19 mouse cellular contexts compared by ENCODE assay signal in the genomic region with DNA sequence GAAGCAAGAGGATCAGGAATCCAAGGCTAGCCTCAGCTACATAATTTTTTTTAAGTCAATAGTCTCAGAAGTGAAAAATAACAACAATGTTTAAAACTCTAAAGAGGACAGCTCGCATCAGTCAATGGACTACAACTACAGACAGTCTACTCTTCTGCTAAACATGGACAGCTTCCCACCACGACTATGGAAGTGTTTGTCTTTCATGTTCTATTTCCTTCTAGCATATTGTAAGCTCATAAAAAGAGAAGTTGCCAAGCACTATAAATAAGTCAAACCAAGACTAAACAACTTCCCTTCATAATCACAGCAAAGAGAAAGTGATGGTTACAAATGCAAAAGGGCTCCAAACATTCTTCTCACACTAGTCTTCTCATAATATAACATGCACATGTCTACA. TPM values are rescaled to one million over a fixed set of nuclear protein-coding genes. Genes with fewer than 3 reads are reported as not detected.
A peak's percentile ranks its signal among the peaks of the same experiment; 100 is the strongest.
DNase-seq lines count a peak whose midpoint lies in the region; TF ChIP-seq lines count a peak whose summit lies in the region.
"Had no signal": no experiment of that assay in that cellular context is flagged by ENCODE, and none has a peak within 500 bp of the region (broad histone marks: within the 10 kb centered on the region; RNA-seq: fewer than 3 reads in every experiment).

No protein-coding gene starts in this region.

- intact Hi-C loops in gastrocnemius, adult 2 months (cut with DNase I) = loop anchor here (2.0 kb wide), 1 partner anchor 15 kb away; no protein-coding TSS in a partner anchor
- intact Hi-C loops in gastrocnemius, postnatal 36 days (cut with DNase I) = no loop called here

- no peak overlapping the region for H3K4me3 ChIP-seq in gastrocnemius, adult 2 months
- no peak overlapping the region for H3K4me3 ChIP-seq in layer of hippocampus, adult 2 months
- H3K4me3 ChIP-seq: forebrain, embryonic 13.5 days; hindbrain, embryonic 12.5 days; limb, embryonic 15.5 days; liver, embryonic 15.5 days; midbrain, embryonic 15.5 days; neural tube, embryonic 12.5 days had no signal

- no peak for DNase-seq in gastrocnemius, adult 2 months
- DNase-seq in gastrocnemius, postnatal 36 days = no peak
- no peak for DNase-seq in layer of hippocampus, adult 2 months (ENCODE audit: low spot score in 2 of 2)
- DNase-seq in layer of hippocampus, adult 11-12 months (ENCODE audit: low spot score) = no peak
- DNase-seq in A20 (ENCODE audit: low read depth, low spot score) = peak; percentile 34
- DNase-seq in lung, postnatal 36 days = peak; percentile 63
- no peak for DNase-seq in cerebellum, postnatal 14 days
- DNase-seq: adrenal gland, postnatal 14 days; cerebellum, adult 2 months; cerebellum, postnatal 36 days; gastrocnemius, postnatal 10 days; left cerebral cortex, postnatal 4 days; right cerebral cortex, postnatal 14 days had no signal

- TF ChIP-seq CTCF in gastrocnemius, adult 2 months (IDR thresholded peaks at IDR 0.05) = no peak
- no peak for TF ChIP-seq CTCF in layer of hippocampus, adult 2 months (conservative IDR thresholded peaks at IDR 0.05)

- H3K27ac ChIP-seq in gastrocnemius, adult 2 months = peak overlapping the region; percentile 77
- peak overlapping the region; percentile 37; the same call in 1 of the 2 replicates for H3K27ac ChIP-seq in layer of hippocampus, adult 2 months
- H3K27ac ChIP-seq: forebrain, embryonic 13.5 days; hindbrain, embryonic 12.5 days; limb, embryonic 15.5 days; liver, embryonic 15.5 days; midbrain, embryonic 15.5 days; neural tube, embryonic 12.5 days had no signal

RNA-seq across cellular contexts. Expression of a gene that starts 38.6 kb away (rescaled TPM):
- 10 to 100 TPM; 55.4 to 64.8 TPM for total RNA-seq in gastrocnemius, adult 2 months (2021)
- total RNA-seq in gastrocnemius, postnatal 36 days (2021) = 10 to 100 TPM; 51.0 to 60.8 TPM
- total RNA-seq in layer of hippocampus, adult 2 months (2021) = 10 to 100 TPM; 39.8 to 42.0 TPM

Comparison
In these comparisons a context has a peak if more than half of its experiments do, and no peak if none do; other contexts are left out.
1. DNase-seq: peak in A20 (single experiment) and lung, postnatal 36 days (single experiment); none in gastrocnemius, adult 2 months (single experiment), gastrocnemius, postnatal 36 days (0 of 2), layer of hippocampus, adult 2 months (0 of 2), layer of hippocampus, adult 11-12 months (single experiment) and cerebellum, postnatal 14 days (0 of 2).